Mouse (Mus musculus): ENCODE measurements around the gene Evi5l.

Gene Evi5l

GRCm38 (mm10) chr8:4165852-4166751, at the start of gene Evi5l:
Gene Evi5l (plus strand): TSS chr8:4166567.
- DNase-seq, result peak; percentile 100

DNA sequence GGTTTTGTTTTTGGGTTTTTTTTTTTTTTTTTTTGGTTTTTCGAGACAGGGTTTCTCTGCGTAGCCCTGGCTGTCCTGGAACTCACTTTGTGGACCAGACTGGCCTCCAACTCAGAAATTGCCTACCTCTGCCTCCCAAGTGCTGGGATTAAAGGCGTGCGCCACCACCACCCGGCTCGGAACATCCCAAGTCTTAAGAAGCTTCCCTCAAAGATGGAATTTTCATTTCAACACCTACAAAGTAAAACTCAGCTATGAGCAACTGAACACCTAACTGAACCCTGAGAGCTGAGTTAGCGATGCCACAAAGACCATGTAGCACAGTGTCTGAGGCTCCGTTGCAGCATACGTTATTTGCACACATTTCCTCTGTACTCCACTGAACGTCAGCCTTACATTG, 32.6 kb upstream of the Evi5l start, which contains the start of gene Cd209g:
TSS of gene Cd209g (plus strand) at position 301 of the 400 bp plus-strand sequence.
- DNase-seq, result no peak

GRCm38 (mm10) chr8:4139660-4140646, 26.4 kb upstream of the Evi5l start:
- peak; percentile 48 for DNase-seq

DNA sequence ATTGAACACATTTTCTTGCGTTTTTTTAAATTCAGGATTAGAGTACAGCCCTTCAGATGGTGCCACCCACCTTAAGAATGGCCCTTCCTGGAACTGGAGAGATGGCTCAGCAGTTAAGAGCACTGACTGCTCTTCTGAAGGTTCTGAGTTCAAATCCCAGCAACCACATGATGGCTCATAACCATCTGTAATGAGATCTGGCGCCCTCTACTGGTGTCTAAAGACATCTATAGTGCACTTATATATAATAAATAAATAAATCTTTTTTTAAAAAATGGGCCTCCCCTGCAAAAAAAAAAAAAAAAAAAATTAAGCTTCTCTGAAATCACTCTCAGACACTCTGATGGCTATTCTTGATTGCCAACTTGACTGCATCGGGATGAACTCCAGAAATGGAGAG, 24.6 kb upstream of the Evi5l start:
- no peak for DNase-seq

GRCm38 (mm10) chr8:4147272-4147671, 19.1 kb upstream of the Evi5l start:
- DNase-seq, result no peak

GRCm38 (mm10) chr8:4154878-4155277, 11.5 kb upstream of the Evi5l start:
- DNase-seq, result no peak

- DNase-seq, result no peak
Measured at GRCm38 (mm10) chr8:4162786-4163185, 3.6 kb upstream of the Evi5l start.

DNA sequence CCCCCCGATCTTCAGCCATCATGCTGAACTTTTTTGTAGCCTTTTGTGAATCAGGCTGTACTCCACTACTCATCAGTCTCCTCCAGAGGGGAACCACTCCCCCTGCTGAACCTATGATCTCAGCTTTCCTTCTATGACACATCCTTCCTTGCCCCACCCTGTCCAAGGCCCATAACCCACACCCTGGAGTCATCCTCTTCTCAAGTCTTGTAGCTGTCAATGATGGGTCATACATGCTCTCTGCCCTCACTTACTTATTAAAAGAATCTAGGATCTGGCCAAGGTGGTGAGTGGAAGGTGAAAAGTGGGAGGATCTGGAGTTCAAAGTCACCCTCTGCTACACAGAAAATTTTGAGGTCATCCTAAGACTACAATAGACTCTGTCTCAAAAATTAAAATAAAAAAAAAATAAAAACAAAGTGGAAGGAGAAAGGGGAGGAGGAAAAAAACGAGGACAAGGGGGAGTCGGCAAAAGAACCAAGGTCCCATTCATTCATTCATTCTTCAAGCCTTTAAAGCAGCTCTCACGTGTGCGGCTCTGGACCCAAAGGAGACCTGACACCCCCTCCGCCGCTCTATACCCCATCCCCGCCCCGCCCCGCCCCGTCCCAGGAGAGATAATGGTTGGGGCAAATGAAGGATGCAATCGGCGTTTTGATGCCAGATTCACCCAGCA, 1.1 kb upstream of the Evi5l start:
- peak; percentile 22 for DNase-seq

DNA sequence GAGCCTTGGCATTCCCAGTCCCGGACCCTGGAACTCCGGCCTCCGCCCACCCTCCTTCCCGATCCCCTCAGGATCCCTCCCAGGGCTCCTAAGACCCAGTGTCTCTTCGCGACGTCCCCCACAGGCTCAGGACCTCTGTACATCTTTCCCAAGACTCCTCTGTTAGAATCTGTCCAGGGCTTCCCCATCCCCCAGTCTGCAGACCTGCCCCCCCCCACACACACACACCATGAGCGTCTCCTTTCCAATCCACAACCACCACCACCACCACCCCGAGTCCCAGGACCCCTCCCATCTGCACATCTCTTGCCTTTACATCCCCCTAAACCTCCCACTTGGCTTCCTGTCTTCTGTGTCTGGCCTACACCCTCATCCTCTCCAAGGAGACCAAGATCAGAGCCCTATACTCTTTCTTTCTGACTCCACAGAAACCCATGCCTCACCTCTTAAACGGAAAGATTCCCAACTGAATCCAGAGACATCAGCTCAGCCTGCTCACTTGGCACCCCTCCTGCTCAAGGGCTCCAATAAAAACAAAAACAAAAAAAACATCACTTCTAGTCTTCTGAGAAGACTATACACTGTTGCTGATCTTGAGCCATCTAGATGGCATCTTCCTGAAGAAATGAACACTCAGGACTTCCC, 636 bp downstream of the Evi5l start:
- no peak for DNase-seq

- DNase-seq, result no peak
Measured at GRCm38 (mm10) chr8:4167918-4168317, 1.6 kb downstream of the Evi5l start.

DNA sequence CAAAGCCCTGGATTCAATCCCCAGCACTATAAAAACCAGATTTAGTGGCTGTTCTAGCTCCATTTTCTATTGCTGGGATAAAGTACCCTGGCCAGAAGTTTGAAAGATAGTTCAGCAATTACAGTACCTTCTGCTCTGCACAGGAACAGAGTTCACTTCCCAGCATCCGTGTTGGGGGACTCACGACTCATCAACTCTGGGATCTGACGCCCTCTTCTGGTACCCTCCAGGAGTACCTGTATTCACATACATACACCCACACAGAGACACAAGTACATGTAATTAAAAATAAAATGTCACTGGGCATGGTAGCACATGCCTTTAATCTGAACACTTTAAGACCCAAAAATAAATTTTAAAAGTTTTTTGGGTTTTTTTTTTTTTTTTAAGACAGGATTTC, 6.1 kb downstream of the Evi5l start:
- DNase-seq, result no peak

- no peak for DNase-seq
Measured at GRCm38 (mm10) chr8:4174018-4174417, 7.7 kb downstream of the Evi5l start.

GRCm38 (mm10) chr8:4183409-4183808, 17.0 kb downstream of the Evi5l start:
- DNase-seq, result no peak

DNA sequence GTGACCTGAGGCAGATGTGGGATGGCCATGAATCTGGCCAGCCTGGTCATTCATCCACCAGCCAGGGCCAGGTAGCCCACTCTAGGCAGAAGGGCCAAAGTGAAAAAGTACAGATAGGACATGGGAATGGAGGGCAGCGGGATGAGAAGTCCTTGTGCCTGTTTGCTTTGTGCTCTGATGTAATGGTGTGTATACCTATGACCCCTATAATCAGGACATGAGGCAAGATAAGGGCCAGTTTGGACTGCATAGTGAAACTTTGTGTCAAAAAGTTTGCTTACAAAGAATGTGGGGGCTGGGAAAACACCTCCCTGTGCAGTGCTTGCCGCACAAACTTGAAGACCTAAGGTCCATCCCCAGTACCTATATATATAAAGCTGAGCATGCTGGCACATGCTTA, 19.8 kb downstream of the Evi5l start:
- no peak for DNase-seq

GRCm38 (mm10) chr8:4188605-4189004, 22.2 kb downstream of the Evi5l start:
- no peak for DNase-seq

DNA sequence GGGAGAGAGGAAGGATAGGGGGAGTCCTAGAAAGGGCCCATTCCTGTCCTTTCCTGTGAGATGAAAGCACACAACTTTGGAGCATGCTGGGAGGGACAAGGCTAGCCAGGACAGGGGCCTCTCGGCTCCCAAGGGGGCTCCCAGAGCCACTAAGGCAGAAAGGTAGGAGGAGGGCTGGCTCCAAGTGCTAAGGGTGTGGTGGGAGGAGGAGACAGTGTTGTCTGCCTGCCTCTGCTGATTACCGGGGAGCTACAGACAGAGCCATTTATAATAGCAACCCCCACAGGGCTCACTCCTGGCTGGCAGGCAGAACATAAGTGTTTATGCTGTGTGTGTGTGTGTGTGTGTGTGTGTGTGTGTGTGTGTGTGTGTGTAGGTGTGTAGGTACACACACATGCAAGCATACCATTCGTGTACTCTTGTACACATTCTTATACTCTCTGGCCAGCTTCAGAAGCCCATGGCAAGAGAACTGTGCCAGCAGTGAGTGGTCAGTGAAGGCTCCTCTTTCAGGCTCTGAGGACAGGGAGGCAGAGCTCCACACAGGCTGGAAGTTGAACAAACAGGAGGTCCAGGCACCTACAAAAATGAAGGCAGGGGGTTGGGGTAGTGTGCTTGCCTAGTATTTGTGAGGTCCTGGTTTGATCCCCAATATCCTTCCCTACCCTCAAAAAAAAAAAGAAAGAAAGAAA, 22.8 kb downstream of the Evi5l start:
- no peak for DNase-seq

DNA sequence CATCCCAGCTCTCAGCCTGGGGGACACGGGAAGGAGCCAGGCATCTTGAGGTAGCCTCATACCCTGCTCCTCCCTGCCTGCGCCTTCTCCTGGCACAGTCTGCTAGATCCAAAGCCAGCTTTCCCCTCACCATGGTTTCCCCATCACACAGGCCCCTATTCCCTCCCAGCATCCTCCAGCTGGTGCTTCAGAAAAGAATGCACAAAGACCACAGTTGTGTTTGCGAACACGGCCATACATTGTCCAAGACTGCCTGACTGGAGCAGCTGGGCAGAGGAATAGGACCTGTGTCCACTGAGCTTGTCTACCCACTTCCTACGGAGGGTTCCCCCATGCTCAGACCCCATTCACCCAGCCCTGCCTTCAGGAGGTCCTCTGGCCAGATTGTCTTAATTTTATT, 25.9 kb downstream of the Evi5l start:
- DNase-seq, result no peak

DNA sequence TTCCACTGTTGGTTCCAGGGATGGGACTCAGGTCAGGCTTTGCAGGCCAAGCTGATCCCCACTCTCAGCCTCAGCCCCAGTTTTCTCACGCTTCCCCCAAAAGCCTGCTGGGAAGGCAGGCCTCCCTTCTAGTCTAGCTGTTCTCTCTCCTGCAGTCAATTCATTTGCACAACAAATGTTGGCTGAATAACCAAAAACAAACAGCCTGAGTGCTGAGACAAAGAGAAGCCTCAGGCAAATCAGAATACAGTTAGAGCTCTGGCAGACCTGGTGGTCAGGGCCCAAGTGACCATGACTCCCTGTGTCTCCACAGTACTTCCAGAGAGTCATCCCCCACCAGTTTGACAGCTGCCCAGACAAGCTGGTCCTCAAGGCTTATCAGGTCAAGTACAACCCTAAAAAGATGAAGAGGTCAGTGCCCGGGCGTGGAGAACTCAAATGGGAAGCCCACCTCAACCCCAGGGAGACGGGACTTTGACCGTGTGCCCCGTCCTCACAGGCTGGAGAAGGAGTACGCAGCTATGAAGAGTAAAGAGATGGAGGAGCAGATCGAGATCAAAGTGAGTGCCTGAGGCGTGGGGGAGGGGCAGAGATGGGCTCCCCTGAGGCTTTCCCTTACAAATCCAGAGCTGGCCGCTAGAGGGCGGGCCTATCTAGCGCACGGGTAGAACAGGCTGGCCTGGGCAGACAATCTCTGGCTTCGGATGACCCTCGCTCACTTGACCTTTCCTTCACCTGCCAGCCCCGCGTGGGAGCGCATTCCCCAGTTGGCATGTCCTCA, 26.6 kb downstream of the Evi5l start:
- DNase-seq, result peak; percentile 84

GRCm38 (mm10) chr8:4193588-4193894, 27.2 kb downstream of the Evi5l start:
- DNase-seq, result no peak

DNA sequence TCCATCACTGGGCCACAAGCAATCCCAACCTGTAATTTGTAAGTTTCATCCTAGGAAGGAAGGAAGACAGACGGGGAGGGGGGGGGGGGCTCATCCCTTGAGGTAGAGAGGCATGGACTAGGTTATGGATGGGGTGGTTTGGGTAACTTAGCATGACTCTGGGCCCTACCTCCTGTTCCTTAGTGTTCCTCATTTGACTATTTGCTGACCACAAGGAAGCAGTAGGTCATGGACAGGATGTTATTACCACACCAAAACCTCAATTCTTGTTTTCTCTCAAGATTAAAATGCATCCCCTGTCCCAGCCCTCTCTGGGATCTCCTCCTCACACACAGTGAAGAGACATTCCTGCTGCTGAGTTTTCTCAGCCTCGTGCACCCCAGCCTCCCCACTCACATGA, 35.0 kb downstream of the Evi5l start:
- DNase-seq, result no peak
